Mouse (Mus musculus) spleen, postnatal 10 days (tissue): ENCODE measurements around the gene Map7d1.

Experiments used
- DNase-seq, 2 experiments: peaks; one replicate each; pipeline ENCODE4 v3.0.0; 2021 to 2022; ENCODE audit warnings: low spot score in 2 of 2

Map7d1 gene

DNA sequence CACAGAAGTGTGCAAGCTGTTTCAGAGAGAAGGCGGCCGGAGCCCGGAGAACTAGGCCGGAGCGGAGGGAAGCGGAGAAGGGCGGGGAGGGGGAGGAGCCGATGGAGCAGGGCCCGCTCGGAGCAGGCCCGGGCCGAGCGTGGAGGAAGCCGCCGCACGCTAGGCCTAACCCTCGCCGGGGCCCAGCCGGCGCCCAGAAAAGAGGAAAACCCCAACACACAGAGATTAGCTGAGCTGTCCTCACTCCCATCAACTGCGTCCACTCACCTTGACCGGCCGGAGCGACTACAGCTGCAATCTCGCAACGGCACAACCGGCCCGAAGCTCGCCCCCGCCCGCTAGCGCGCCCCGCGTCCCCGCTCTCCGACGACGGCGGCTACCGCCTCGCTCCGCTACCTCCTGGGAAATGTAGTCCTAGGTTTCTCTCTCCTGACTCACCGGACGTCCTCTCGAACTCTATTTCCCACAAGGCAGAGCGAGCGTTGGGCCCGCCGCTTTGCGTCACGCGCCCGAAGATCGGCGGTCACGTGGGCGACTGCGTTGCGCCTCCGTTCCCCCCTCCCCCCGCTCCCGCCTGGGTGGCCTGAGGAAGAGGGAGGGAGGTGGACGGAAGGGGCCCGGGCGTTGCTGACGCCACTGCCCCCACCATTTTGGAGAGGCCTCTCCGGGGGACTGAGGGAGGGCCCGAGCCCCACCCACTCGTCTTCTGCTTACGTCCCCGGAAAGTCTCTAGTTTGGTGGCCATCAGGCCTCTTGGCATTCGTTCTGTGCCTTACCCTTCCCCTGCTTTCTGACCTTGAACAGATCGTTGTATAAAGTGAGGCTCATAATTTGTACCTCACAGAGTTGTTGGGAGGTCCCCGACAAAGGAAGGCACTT, 53.6 kb downstream of the Map7d1 start, which contains the start of gene Thrap3:
Gene Thrap3, minus strand, starts transcription at position 458 of the 879 bp plus-strand sequence.
- peak; percentile 95 to 99 for DNase-seq

DNA sequence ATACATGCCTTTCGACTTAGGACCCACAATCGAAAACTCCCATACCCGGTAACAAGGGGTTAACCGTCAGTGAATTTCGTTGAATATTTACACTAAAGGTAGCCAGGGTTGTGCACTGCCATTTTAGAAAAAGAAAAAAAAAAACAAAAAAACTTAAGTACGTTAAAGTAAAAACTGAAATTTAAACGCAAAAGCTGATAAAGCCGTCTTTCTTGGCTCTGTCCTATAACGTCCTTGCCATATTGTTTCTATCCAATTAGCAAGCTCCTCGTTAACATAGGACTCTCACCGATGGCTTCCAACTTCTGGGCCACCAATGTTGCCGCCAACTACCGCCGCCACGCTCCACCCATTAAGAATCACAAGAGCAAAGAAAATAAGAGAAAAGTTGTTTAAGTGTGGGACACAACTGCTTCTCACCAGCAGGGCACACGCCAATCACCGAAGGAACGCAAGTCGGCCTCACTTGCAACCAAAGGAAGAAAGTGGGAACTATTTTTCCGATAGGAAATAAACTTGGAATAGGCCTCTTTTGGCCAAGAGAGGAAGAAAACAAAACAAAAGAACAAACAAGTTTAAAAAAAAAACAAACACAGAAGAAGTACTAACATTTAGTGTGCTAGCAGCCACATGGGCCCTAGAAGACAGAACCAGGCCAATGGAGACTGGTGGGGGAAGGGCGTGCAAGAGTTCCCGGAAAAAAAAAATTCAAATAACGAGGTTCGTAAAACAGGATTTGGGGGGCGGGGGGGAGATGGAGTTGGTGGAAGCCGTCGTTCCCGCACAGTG, 54.4 kb downstream of the Map7d1 start:
- peak; percentile 57 to 70 for DNase-seq

DNA sequence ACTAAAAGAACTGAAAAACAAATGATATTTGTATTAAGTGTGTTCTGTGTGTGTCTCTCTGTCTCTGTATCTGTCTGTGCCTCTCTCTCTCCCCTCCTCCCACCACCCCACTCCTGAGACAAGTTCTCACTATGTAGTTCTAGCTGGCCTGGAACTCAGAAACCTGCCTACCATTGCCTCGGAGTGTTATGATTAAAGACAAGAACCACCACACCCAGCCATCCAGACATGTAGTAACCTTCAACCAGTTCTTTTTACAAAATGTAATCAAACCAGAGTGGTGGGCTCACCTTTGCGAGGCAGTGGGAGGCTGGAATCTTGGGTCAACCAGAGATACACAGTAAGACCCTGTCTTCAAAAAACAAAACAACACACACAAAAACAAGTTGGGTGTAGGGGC, 55.5 kb downstream of the Map7d1 start:
- DNase-seq = no peak

DNA sequence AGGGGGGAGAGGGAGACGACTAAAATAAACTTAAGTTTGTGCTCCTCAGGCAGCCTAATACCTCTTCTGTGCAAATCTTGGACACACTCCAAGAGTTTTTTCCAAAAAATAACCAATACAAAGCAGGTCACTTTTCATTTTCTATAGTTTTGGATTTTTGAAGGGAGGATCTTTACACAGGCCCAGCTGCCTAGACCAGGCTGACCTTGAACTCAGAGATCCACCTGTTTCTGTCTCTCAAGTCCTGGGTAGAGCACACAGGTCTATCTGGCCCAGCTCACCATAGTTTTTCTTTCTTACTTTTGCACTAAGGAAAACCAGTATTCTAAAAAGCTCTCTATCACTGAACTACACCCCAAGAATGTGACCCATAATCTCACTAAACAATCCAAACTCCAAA, 56.1 kb downstream of the Map7d1 start:
- DNase-seq = no peak

DNA sequence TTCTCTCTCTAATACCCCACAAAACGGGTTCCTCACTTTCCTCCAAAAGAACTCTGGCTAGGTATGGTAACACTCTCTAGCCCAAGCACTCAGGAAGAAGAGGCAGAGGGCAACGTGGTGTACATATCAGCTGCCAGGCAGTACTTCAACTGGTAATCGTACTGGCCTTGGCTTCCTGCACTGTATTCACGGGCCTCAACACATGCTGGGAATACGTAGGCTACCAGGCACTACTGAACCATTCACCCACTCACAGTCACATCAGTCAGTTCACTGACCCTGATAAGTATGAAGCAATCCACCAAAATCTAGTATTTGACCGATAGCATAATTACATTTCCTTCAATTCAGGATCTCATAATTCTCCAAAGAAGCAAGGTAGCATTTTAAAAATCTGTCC, 56.6 kb downstream of the Map7d1 start:
- DNase-seq = no peak

DNA sequence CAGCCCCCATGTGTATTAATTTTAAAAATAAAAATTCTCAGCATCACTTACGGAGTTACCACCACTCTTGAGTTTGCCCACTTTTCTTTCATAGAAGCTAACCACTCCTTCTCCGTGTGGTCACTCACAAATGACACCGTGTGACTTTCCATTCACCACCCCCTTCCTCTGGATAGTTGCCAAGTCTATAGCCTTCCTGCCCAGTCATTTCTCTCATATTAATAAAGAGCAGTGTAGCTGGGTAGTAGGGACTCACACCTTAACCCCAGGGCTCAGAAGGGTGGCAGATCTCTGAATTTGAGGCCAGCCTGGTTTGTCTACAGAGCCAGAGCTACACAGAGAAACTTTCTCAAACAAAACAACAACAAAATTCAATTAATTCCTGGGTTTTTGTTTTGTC, 58.7 kb downstream of the Map7d1 start:
- no peak for DNase-seq

DNA sequence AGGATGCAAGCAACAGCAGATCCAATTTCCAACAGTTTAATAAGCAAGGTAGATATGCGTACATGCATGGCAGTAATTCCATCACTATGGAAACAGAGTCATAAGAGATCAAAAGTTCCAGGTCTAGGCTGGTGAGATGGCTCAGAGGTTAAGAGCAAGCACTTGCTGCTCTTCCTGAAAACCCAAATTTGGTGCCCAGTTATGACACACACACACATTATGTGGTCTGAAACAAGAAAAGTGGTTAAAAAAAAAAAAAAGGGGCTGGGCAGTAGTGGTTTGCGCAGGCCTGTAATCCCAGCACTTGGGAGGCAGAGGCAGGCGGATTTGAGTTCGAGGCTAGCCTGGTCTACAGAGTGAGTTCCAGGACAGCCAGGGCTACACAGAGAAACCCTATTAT, 61.2 kb downstream of the Map7d1 start:
- DNase-seq = no peak

DNA sequence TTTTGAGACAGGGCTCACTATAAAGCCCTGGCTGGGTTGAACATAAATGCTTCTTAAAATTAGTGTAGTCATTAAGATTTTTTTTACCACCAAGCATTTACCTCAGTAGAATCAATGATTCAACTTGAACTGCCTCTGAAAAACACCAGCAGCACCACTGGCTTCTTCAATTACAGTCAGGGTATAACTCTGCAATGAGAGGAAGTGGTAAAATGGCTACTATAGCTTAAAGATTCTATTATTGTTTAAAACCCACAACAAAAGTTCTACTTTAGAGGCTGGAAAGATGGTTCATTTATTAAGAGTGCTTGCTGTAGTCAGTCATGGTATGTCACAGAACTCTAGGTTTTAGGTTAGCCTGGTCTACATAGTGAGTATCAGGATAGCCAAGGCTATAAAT, 61.9 kb downstream of the Map7d1 start:
- DNase-seq = no peak

DNA sequence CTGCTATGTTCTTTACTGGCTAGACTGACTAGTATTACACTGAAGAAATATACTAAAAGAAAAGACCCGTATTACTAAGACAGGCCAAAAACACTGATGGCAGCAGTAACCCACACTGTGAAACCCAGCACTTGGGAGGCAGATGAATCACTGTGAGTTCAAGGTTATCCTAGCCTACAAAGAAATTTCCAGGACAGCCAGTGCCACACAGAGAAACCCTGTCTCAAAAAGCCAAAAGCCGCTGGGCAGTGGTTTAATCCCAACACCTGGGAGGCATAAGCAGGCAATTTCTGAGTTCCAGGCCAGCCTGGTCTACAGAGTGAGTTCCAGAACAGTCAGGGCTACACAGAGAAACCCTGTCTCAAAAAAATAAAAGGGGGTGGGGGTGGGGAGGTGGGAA, 65.5 kb downstream of the Map7d1 start:
- DNase-seq = no peak

DNA sequence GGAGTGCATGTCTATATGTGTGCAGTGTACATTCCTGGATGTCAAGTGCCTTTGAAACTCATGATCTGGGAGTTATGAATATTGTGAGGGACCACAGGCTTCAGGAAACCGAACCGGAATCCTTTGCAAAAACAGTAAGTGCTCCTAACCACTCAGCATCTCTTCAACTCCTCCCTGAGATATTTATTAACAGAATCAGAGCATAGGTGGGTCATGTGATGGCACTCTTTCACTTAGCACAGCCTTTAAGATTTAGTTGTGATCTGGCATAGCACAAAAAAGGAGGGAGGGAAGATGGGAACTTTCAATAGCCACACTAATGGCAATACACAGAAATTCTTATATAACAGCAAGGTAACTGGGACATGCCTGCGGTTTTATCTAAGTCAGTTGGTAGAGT, 69.0 kb downstream of the Map7d1 start:
- DNase-seq = no peak

DNA sequence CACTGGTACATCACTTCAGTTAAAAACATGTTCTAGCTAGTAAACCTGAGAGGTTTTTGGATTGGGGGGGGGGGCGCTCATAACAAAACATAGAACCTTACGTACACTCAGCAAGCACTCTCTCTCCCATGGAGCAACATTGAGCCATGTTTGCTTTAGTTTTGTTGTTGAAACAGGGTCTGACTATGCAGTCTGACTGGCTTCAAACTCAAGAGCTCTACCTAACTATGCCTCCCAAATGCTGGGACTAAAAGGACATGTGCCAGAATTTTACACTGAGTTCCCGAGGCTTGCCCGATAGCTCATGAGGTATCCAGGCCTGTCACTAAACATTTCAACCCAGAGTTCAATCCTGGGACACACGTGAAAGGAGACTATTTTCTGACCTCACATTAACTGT, 73.1 kb downstream of the Map7d1 start:
- DNase-seq = no peak
